Mouse (Mus musculus) ES-Bruce4 (cell line): ENCODE measurements around the gene Sema3g. TPM values are rescaled to one million over a fixed set of nuclear protein-coding genes. Genes with fewer than 3 reads are reported as not detected.
A peak's percentile ranks its signal among the peaks of the same experiment; 100 is the strongest.

Experiments
- H3K27ac ChIP-seq: 2 replicates; pipeline ENCODE4 v1.5.1; 2012; ENCODE audit warnings: low read length, inconsistent platforms; ENCODE audit not compliant: insufficient read depth
- H3K27me3 ChIP-seq: 2 replicates; pipeline ENCODE4 v1.6.1; 2012; ENCODE audit warnings: mild to moderate bottlenecking, low read length, inconsistent platforms; ENCODE audit not compliant: control insufficient read depth, poor library complexity, insufficient read depth, severe bottlenecking
- H3K36me3 ChIP-seq: 2 replicates; pipeline ENCODE4 v1.6.1; 2012; ENCODE audit warnings: inconsistent platforms, mild to moderate bottlenecking, low read length, moderate library complexity; ENCODE audit not compliant: control insufficient read depth, poor library complexity, insufficient read depth, severe bottlenecking
- H3K4me1 ChIP-seq: one replicate; pipeline ENCODE4 v1.8.1; 2011; ENCODE audit warnings: low read length; ENCODE audit not compliant: control insufficient read depth, insufficient read depth
- H3K4me3 ChIP-seq: 2 replicates; pipeline ENCODE4 v1.5.1; 2011; ENCODE audit warnings: low read depth, mild to moderate bottlenecking, low read length
- H3K9ac ChIP-seq: 2 replicates; pipeline ENCODE4 v1.6.1; 2012; ENCODE audit warnings: low read depth, mild to moderate bottlenecking, inconsistent platforms; ENCODE audit not compliant: poor library complexity, severe bottlenecking
- H3K9me3 ChIP-seq: replicated peaks from 2 replicates; pipeline ENCODE4 v1.6.1; 2012; ENCODE audit warnings: mild to moderate bottlenecking, low read length, inconsistent platforms; ENCODE audit not compliant: control insufficient read depth, poor library complexity, insufficient read depth, severe bottlenecking
- CTCF ChIP-seq: IDR thresholded peaks from one replicate; pipeline ENCODE4 v1.8.1; 2011; ENCODE audit warnings: low read depth, low read length
- EP300 ChIP-seq: IDR thresholded peaks from 2 replicates; pipeline ENCODE4 v1.6.1; 2011; ENCODE audit warnings: low read depth, low read length; ENCODE audit not compliant: insufficient read depth
- POLR2A ChIP-seq: IDR thresholded peaks from one replicate; pipeline ENCODE4 v1.8.1; 2011; ENCODE audit warnings: low read length; ENCODE audit not compliant: insufficient read depth
- polyA plus RNA-seq: library from polyadenylated mRNA; stranded (reverse); fragments of >200 nt; gene quantifications from 2 replicates; pipeline ENCODE4 v1.2.4, GENCODE M21; 2011; ENCODE audit warnings: low read depth; ENCODE audit not compliant: missing spikeins, insufficient read depth, insufficient read length

The Sema3g gene
- polyA plus RNA-seq, 1 experiment = not detected

DNA sequence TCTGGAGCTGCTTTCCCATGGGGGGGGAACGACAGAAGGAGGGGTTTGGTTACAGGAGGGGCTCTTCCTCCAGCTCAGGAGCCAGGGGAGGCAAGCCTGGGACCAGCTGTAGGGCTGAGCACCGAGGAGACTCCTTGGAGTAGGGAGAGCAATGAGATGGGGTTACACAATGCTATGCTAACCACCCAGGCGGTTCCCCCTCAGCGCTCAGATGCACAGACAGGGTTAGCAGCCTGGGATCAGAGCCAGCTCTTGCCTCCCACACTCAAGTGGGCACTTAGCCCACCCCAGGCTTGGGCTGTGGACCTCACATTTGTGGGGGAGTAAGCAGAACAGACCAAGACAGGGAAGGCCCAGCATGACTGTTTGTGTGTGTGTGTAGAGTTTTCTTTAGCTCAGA is 9.3 kb downstream of the Sema3g start:
- no peaks in the 10 kb centered on the region for H3K27me3 ChIP-seq
- H3K4me3 ChIP-seq = no peak overlapping the region
- H3K36me3 ChIP-seq = no peaks in the 10 kb centered on the region
- no peak overlapping the region for H3K9ac ChIP-seq
- H3K4me1 ChIP-seq = peaks cover 2% of the 10 kb centered on the region
- no peak overlapping the region for H3K27ac ChIP-seq
- H3K9me3 ChIP-seq = no peaks in the 10 kb centered on the region
- TF ChIP-seq POLR2A (no peak), EP300 (no peak), CTCF (no peak)

DNA sequence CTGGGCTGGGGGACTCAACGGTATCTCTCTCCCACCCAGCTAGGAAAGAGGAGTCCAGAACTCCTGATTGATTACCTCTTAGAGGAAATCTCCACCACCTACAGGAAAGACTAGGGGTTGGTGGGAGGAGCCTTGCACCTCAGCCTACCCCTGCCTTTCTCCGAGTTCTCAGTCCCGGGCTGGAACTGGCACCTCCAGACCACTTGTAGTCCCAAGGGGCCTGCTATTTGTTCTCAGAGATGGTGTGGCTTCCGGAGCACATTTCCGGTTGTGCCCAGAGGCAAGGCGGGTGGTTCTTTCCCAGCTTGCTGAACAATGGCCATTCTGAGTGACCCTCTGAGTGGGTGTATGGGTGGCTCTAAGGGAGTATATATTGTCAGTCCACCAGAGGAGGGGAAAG is 10.6 kb downstream of the Sema3g start:
- H3K27me3 ChIP-seq = no peaks in the 10 kb centered on the region
- no peaks in the 10 kb centered on the region for H3K9me3 ChIP-seq
- TF ChIP-seq EP300 (0 out of 2 replicates have a peak, but pooled peaks have one; percentile 18), CTCF (no peak)
- no peak overlapping the region for H3K4me3 ChIP-seq
- H3K27ac ChIP-seq = no peak overlapping the region
- H3K4me1 ChIP-seq = peaks cover 2% of the 10 kb centered on the region
- no peak overlapping the region for H3K9ac ChIP-seq
- no peaks in the 10 kb centered on the region for H3K36me3 ChIP-seq

DNA sequence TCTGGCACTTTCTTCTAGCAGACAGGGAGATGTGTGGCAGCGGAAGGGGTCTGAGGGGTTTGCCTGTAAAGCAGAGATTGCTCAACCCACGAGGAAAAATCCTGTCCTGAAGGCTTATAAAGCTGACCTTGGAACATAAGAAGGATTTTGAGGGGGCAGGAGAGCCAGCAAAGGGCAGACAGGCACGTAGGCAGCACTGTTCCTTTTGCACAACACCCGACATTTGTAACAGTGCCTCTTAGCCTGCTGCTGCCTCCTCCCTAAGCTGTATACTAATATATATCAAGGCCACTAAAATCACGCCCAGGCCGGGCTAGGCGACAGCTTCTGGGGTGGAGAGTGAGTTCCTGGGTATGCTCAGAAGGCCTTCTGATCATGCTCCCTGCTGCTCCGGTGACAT is 12.8 kb downstream of the Sema3g start:
- Histone ChIP-seq H3K9ac (no peak overlapping the region), H3K27ac (no peak overlapping the region), H3K9me3 (no peaks in the 10 kb centered on the region), H3K27me3 (no peaks in the 10 kb centered on the region), H3K4me1 (peaks cover 2% of the 10 kb centered on the region), H3K36me3 (no peaks in the 10 kb centered on the region), H3K4me3 (no peak overlapping the region)
- TF ChIP-seq EP300 (no peak), POLR2A (no peak), CTCF (no peak)

DNA sequence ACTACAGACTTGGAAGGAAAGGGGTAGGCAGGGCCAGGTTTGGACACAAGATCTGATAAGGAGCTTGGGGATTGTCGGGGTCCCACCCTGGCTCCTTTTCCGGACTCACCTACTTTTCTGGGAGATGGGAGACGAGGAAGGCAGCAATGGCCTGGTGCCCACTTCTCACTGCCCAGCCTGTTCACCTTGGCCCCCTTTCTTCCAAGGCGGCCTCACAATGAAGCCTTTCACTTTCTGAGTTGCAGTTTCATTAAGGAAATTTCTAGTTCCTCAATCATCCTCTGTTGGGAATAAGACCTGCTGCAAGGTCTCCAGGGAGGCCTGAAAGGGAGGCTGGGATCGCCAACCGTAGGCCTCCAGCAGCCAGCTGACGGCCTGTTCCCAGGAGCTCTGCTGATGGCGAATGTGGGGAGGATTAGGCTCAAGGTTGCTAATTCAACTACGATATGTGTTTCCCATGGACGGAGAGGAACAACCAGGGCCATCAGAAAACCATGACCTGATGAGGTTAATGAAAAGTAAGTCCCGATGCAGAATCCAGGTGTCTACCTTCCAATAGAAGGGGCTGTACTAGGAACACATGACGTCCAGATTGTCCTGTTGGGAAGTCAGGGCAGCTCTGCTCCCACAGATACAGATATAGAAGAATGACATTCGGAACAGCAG is 14.9 kb downstream of the Sema3g start:
- no peaks in the 10 kb centered on the region for H3K36me3 ChIP-seq
- H3K4me3 ChIP-seq = no peak overlapping the region
- TF ChIP-seq CTCF (no peak), POLR2A (no peak), EP300 (no peak)
- H3K27ac ChIP-seq = no peak overlapping the region
- H3K9ac ChIP-seq = no peak overlapping the region
- peaks cover 2% of the 10 kb centered on the region for H3K4me1 ChIP-seq
- no peaks in the 10 kb centered on the region for H3K27me3 ChIP-seq
- no peaks in the 10 kb centered on the region for H3K9me3 ChIP-seq

DNA sequence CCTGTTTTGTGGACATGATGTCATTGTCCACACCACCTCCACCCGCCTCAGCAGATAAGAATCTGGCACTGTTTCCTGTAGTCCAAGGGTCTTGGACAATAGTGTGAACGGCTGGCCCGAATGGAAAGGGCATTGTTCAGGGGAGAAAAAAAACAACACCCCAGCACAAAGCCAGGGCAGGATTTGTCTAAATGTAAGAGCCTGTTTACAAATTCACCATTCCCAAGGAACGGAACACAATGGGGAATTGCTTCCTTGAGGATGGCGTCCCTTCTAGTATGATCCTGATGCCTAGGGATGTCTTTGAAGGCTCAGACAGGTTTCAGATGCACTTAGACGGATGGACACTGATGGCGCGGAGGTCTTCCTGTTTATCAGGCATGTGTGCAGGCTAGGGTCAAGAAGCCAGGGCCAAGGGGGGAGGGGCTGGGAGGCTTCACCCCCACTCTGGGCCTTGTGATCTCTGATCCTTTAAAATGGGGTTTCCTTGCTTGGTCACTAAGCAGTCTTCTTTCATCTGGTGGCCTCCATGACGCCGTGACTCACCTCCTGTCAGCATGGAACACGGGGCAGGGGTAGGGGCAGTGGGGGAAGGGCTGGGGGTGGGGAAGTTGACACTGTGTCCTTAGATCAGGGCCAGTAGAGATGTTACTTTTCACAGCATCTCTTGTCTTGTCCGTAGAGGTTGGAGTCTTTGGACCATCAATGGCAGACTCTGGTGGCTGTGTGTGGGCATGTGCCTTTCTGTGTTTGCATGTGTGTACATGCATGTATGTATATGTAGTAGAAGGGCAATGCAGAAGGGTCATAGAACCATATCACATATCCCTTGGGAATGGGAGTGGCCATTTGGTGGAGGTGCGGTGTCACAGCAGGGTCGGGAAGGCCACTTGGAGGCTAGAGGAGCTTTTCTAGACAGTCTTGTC is 15.7 kb downstream of the Sema3g start:
- TF ChIP-seq CTCF (no peak), POLR2A (no peak), EP300 (no peak)
- Histone ChIP-seq H3K4me3 (no peak overlapping the region), H3K27me3 (no peaks in the 10 kb centered on the region), H3K4me1 (peaks cover under 1% of the 10 kb centered on the region), H3K27ac (no peak overlapping the region), H3K36me3 (no peaks in the 10 kb centered on the region), H3K9me3 (no peaks in the 10 kb centered on the region), H3K9ac (no peak overlapping the region)
